Mouse (Mus musculus) intestine, embryonic 14.5 days (tissue): Measurements from ENCODE around the gene Pctp. TPM values are rescaled to one million over a fixed set of nuclear protein-coding genes. Genes with fewer than 3 reads are reported as not detected.

ENCODE experiments used
- ATAC-seq: fragments of 200-750 bp; cut with Nextera tagmentation; replicated peaks from 2 replicates; pipeline ENCODE4 v1.8.0; 2017; ENCODE audit warnings: low read depth, moderate number of reproducible peaks, moderate TSS enrichment, moderate library complexity; ENCODE audit not compliant: low FRiP score, low TSS enrichment
- DNase-seq: peaks from one replicate; pipeline ENCODE4 v3.0.0-alpha.2; 2018; ENCODE audit warnings: low spot score
- H3K27ac ChIP-seq: fragments of 300-500 bp; sonication (generic); 2 replicates; pipeline ENCODE4 v1.5.1; 2014; ENCODE audit warnings: low read depth, mild to moderate bottlenecking, control low read depth
- H3K27me3 ChIP-seq: fragments of 300-500 bp; sonication (generic); replicated peaks from 2 replicates; pipeline ENCODE4 v1.6.1; 2014; ENCODE audit warnings: low read length, control low read depth; ENCODE audit not compliant: control insufficient read depth, insufficient read depth
- H3K36me3 ChIP-seq: fragments of 300-500 bp; sonication (generic); 2 replicates; pipeline ENCODE4 v1.6.1; 2014; ENCODE audit warnings: low read length, control low read depth; ENCODE audit not compliant: control insufficient read depth, insufficient read depth
- H3K4me1 ChIP-seq: fragments of 300-500 bp; sonication (generic); replicated peaks from 2 replicates; pipeline ENCODE4 v1.6.1; 2014; ENCODE audit warnings: low read length, control low read depth, mixed read lengths; ENCODE audit not compliant: control insufficient read depth, insufficient read depth
- H3K4me2 ChIP-seq: fragments of 300-500 bp; sonication (generic); 2 replicates; pipeline ENCODE4 v1.6.1; 2014; ENCODE audit warnings: low read length
- H3K4me3 ChIP-seq: fragments of 300-500 bp; sonication (generic); 2 replicates; pipeline ENCODE4 v1.5.1; 2014; ENCODE audit warnings: low read depth, low read length, control low read depth, mixed read lengths
- H3K9ac ChIP-seq: fragments of 300-500 bp; sonication (generic); 2 replicates; pipeline ENCODE4 v1.6.1; 2014; ENCODE audit warnings: mild to moderate bottlenecking, low read length
- H3K9me3 ChIP-seq: fragments of 300-500 bp; sonication (generic); 2 replicates; pipeline ENCODE4 v1.6.1; 2016; ENCODE audit warnings: low read length, control low read depth; ENCODE audit not compliant: control insufficient read depth
- WGBS: fragments of 180-500 bp; shearing (Covaris S2); extraction: QIAGEN DNeasy Blood & Tissue Kit; methylation state at CpG from one replicate; pipeline ENCODE4 v1.1.7; 2014; 5-methylcytosine and 5-hydroxymethylcytosine counted together
- polyA plus RNA-seq: library from polyadenylated mRNA; unstranded; fragments of >200 nt; fragmentation: Nextera tagmentation; extraction: Ambion mirVana; gene quantifications from 2 replicates; pipeline ENCODE4 v1.2.1, GENCODE M21; 2014

Pctp gene
- polyA plus RNA-seq, 1 experiment from 2014 or later = 9.7 TPM

DNA sequence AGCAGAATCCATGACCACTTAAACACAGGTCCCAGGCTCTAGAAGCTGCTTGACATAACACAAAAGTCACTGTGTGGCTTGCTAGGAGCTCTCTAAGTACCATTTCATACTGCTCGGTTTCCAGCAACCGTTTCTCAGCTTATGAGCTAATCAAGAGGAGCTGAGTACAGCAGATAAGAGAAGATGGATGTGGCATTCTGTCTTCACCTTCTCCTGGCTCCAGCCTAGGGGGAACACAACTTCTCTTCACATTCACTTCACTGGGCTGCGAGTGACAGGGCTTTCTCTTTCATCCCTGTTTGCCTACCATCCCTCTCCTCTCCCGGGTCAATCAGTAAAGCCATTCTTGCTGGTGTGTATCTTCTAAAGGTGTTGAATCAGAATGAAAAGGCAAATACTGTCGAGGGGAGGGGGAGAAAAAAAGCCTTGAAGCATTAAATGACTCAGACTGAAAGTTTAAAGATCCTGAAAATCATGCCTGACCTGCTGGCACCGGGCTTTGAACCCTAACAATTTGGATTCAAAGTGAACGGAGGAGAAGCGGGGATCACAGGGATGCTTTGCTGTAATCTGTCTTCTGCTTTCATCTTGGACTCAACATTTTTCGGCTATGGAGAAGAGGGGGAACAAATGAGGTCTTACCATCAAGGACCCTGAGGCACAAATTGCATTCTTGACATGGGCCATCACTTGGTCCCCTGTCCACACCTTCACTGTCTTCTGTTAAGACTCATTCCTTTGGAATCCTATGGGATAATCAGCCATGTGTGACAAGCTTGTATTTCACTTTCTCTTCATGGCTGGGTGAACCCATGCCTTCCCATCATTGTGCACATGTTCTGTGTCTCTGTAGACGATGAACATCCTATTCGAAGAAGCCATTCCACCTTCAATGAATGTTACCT lies 23.5 kb downstream of the Pctp start:
- ATAC-seq (no peak), DNase-seq (no peak)
- Histone ChIP-seq H3K4me2 (0 out of 2 replicates have a peak overlapping the region, but pooled peaks have one; percentile 2), H3K4me1 (peaks cover 10% of the 10 kb centered on the region), H3K36me3 (no peaks in the 10 kb centered on the region), H3K9me3 (no peaks in the 10 kb centered on the region), H3K27me3 (no peaks in the 10 kb centered on the region), H3K9ac (no peak overlapping the region), H3K4me3 (no peak overlapping the region), H3K27ac (peak overlapping the region; percentile 60; the same call in 1 of the 2 replicates)
- WGBS = 46% methylated on average over 11 of the region's 11 CpGs

DNA sequence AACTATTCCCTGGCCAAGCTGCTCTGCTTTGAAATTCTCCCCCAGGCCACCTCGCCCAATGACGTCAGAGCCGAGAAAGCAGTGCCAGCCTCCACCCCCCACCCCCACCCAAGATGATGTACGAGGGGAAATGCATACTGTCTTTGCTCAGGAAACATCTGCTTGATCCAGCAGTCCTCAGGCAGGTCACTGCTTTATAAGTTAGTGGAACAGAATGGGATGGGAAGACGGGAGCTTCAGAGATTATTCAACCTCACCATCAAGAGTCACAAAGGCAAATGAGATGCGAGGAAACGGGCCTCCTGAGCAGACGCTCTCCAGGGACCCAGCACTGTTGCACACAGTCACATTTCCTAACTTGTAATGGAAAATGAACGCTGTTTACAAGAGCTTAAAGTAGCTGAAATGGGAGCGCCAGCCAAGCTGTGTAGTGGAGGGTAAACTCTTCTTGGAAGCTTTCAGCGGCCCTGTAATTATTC lies 24.3 kb downstream of the Pctp start:
- Histone ChIP-seq H3K4me1 (peaks cover 10% of the 10 kb centered on the region), H3K9me3 (no peaks in the 10 kb centered on the region), H3K4me3 (no peak overlapping the region), H3K9ac (no peak overlapping the region), H3K27ac (peak overlapping the region; percentile 60; the same call in 1 of the 2 replicates), H3K4me2 (0 out of 2 replicates have a peak overlapping the region, but pooled peaks have one; percentile 2), H3K36me3 (no peaks in the 10 kb centered on the region), H3K27me3 (no peaks in the 10 kb centered on the region)
- ATAC-seq (no peak; the same call in 1 of the 2 replicates), DNase-seq (no peak)
- WGBS = 14% methylated on average over 11 of the region's 11 CpGs

DNA sequence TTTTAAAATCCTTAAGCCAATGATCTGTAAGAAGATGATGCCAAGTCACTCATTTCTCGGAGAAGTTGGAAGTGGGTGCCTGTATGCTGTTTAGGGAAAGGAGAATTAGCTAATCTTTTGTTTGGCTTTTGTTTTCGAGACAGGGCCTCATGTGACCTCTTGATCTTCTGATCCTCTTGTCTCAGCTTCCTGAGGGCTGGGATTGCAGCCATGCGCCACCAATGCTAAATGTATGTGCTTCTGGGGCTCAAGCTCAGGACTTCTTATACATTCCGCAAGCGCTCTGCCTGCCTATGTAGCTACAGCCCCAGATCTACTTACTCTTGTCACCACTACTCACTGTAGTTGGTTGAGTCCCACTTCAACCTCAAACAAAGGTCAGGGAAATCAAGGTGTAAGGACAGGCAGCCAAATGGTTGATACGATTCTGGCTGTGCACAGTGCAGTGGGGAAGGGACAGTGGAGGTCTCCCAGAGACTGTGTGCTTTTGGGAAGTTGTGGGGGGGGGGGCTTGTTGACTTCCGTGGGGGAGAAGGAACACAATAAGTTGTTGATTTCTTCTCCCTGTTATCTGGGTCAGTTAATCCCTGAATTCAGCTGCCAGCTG lies 24.8 kb downstream of the Pctp start:
- H3K9me3 ChIP-seq = no peaks in the 10 kb centered on the region
- peaks cover 10% of the 10 kb centered on the region for H3K4me1 ChIP-seq
- WGBS = 50% methylated on average over 7 of the region's 7 CpGs
- no peaks in the 10 kb centered on the region for H3K36me3 ChIP-seq
- H3K9ac ChIP-seq = no peak overlapping the region
- ATAC-seq = no peak; the same call in 1 of the 2 replicates
- H3K27me3 ChIP-seq = no peaks in the 10 kb centered on the region
- no peak for DNase-seq
- H3K27ac ChIP-seq = peak overlapping the region; percentile 49; the same call in 1 of the 2 replicates
- H3K4me2 ChIP-seq = no peak overlapping the region
- no peak overlapping the region for H3K4me3 ChIP-seq

DNA sequence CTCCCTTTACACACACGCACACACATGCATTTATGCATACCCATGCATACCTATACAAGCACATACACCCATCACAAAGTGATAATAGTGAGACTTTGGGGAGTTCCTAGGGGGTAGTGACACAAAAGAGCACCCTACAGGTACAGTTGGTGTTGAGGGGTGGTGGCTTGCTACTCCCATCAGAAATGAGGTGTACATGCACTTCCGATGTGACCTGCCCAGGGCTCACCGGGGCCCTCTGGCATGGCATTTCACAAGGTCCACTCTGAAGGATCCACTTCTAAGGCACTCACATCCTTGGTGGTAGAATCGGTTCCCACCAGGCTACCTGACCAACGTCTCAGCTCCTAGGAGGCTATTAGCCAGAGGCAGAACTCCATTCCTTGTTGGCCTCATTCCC lies 26.3 kb downstream of the Pctp start:
- H3K36me3 ChIP-seq = no peaks in the 10 kb centered on the region
- no peak overlapping the region for H3K9ac ChIP-seq
- no peak overlapping the region for H3K4me3 ChIP-seq
- H3K27me3 ChIP-seq = no peaks in the 10 kb centered on the region
- WGBS = 92% methylated on average over 5 of the region's 5 CpGs
- no peak overlapping the region for H3K27ac ChIP-seq
- no peak overlapping the region for H3K4me2 ChIP-seq
- H3K4me1 ChIP-seq = peaks cover 10% of the 10 kb centered on the region
- ATAC-seq = no peak
- no peaks in the 10 kb centered on the region for H3K9me3 ChIP-seq
- no peak for DNase-seq

DNA sequence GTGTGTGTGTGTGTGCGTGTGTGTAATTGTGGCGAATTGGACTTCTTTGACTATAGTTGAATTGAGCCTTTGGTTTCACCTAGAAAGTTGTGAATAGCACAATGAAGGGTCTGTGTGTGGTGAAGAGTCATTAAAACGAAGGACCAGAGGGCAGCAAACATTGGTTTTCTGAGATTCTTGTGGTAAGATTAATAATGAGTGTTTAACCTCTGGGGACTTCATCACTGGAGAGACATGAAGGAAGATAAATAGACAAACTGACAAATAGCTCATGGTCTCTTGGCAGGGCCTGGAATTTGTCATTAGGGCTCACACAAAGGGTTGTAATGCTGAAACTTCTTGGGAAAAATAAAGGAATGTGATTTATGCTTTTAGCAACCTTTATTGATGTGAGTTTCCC lies 31.4 kb downstream of the Pctp start:
- Histone ChIP-seq H3K27ac (no peak overlapping the region), H3K27me3 (no peaks in the 10 kb centered on the region), H3K4me2 (no peak overlapping the region), H3K9ac (no peak overlapping the region), H3K4me1 (no peaks in the 10 kb centered on the region), H3K9me3 (no peaks in the 10 kb centered on the region), H3K4me3 (no peak overlapping the region), H3K36me3 (no peaks in the 10 kb centered on the region)
- DNase-seq = no peak
- no peak for ATAC-seq
- WGBS = 47% methylated on average over 3 of the region's 3 CpGs

DNA sequence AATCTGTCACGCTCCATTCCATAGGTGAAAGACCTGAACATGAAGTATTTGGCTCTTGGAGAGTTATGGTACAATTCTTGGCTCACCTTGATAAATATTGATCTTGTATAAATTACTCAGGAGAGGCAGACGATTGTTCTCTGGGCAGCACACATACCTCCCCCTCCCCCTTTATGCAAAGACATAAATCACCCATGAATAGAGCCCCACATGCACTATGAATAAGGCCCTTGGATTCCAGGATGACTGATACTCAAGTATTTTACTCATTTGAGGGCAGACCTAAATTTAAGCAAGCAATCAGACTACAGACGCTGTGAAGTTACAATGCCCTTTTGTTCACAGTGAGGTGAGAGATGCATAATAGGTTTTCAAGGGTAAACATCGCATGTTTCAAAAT lies 32.0 kb downstream of the Pctp start:
- H3K36me3 ChIP-seq = no peaks in the 10 kb centered on the region
- DNase-seq (no peak), ATAC-seq (no peak)
- H3K9me3 ChIP-seq = no peaks in the 10 kb centered on the region
- H3K9ac ChIP-seq = no peak overlapping the region
- H3K4me3 ChIP-seq = no peak overlapping the region
- no peak overlapping the region for H3K4me2 ChIP-seq
- H3K27ac ChIP-seq = no peak overlapping the region
- H3K4me1 ChIP-seq = no peaks in the 10 kb centered on the region
- H3K27me3 ChIP-seq = no peaks in the 10 kb centered on the region
- WGBS = 38% methylated on average over 4 of the region's 4 CpGs

DNA sequence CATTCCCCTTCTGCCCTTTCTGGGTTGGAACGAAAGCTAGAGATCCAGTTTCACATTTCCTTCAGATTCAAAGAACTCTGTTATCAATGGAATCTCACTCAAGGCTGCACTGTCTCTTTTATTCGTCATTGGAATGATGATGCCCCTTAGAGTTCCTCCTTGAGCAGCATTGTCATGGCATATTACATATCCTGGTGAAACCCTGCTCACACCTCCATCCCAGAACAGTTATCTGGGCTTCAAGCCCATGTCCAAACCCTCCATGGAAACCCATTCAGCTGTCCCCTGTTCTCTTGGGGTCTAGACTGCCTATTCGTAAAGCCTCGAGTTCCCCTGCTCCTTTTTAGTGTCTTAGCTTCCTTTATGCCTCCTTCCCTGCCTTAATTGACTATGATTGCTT lies 33.6 kb downstream of the Pctp start:
- 64% methylated on average over 4 of the region's 4 CpGs for WGBS
- no peak overlapping the region for H3K9ac ChIP-seq
- H3K27me3 ChIP-seq = no peaks in the 10 kb centered on the region
- DNase-seq (no peak), ATAC-seq (no peak)
- H3K4me2 ChIP-seq = no peak overlapping the region
- H3K27ac ChIP-seq = no peak overlapping the region
- no peak overlapping the region for H3K4me3 ChIP-seq
- no peaks in the 10 kb centered on the region for H3K4me1 ChIP-seq
- H3K9me3 ChIP-seq = no peaks in the 10 kb centered on the region
- no peaks in the 10 kb centered on the region for H3K36me3 ChIP-seq

DNA sequence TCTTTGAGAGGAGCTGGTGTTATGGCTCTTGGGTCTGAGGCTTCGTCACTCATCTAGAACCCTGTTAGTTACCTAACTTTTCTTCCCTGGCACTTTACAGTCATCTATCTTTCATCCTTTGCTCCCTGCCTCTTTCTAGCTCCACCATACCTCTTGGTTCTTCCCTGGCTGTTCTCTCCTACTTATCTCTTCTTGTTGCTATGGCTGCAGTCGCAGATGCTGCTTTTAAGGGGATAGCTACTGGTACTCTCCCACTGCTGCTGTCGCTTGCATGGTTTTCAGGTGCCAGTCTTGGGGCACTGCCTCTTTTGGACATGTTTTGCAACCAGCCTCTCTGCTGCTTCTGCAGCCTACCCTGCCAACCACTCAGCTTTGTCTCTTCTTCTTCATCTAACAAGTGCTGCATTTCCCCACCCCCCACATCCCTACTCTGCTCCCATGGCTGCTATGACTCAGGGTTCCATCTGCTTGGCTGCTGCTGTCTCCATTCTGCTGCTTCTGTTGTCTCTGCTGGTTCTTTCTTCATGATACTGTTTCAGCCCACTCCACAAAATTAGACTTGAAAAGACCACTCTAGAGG lies 51.9 kb downstream of the Pctp start:
- no peaks in the 10 kb centered on the region for H3K36me3 ChIP-seq
- no peaks in the 10 kb centered on the region for H3K9me3 ChIP-seq
- 81% methylated on average over 3 of the region's 3 CpGs for WGBS
- no peak for ATAC-seq
- no peaks in the 10 kb centered on the region for H3K27me3 ChIP-seq
- H3K4me3 ChIP-seq = no peak overlapping the region
- no peak for DNase-seq
- H3K27ac ChIP-seq = no peak overlapping the region
- no peaks in the 10 kb centered on the region for H3K4me1 ChIP-seq
- no peak overlapping the region for H3K4me2 ChIP-seq
- H3K9ac ChIP-seq = no peak overlapping the region
